Mouse (Mus musculus) ovary, adult 18-20 months (tissue): Measurements from ENCODE around the gene Bak1.

ENCODE experiments used
- DNase-seq: peaks from one replicate; pipeline ENCODE4 v3.0.0; 2022; ENCODE audit warnings: low spot score, mixed read lengths

The Bak1 gene

DNA sequence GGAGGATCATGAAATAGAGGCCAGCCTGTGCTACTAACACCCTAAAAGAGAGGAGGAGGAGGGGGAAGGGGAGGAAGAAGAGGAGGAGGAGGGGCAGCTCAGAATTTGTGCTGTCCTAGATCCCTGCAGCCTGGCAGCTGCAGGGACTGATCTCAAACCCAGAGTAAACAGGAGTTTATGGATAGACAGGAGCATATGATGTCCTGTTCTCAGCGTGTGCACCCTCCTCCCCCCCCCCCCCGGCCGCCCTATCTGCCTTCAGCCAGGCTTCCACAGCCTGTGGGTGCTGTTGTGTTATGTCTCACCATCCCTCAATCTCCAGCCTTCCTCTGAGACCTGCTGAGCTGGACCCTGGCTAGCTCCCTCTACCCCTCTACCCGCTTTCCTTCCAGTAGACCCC lies at the start of gene Bak1:
Bak1 (minus strand) TSS at position 101 of the 400 bp plus-strand sequence.
- no peak for DNase-seq

DNA sequence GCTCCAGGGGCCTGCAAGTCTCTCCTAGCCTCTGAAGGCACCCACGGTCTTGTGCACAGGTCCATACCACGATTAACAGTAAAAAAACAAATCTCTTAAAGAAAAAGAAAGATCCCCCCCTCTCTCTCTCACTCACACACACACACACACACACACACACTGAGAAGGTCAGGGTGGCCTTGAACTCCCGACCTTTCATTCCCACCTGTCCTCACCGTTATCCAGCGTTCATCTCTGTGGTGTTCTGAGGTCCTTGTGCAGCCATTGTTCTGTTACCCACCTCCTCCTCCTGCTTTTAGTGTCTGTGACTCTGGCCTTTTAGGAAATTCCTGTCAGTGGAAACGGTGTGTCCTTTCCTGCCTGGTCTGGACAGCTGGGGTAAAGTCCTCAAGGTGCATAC lies 49.7 kb upstream of the Bak1 start:
- no peak for DNase-seq

DNA sequence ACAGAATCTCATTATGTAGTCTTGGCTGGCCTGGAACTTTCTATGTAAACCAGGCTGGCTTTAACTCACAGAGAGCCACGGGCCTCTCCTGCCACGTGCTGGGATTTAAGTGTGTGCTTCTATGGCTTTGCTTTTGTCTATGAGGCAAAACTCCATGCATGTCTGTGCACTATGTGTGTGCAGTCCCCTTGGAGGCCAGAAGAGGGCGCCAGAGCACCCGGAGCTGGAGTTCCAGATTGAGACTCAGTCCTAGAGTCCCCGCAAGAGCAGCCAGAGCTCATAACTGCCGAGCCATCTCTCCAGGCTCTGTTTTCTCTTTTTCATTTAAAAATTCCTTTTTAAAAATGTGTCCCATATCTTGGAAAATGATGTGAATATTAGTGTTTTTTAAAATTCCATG lies 49.1 kb upstream of the Bak1 start:
- DNase-seq: no peak

GRCm38 (mm10) chr17:27077133-27077532 lies 48.3 kb upstream of the Bak1 start:
- DNase-seq: no peak

DNA sequence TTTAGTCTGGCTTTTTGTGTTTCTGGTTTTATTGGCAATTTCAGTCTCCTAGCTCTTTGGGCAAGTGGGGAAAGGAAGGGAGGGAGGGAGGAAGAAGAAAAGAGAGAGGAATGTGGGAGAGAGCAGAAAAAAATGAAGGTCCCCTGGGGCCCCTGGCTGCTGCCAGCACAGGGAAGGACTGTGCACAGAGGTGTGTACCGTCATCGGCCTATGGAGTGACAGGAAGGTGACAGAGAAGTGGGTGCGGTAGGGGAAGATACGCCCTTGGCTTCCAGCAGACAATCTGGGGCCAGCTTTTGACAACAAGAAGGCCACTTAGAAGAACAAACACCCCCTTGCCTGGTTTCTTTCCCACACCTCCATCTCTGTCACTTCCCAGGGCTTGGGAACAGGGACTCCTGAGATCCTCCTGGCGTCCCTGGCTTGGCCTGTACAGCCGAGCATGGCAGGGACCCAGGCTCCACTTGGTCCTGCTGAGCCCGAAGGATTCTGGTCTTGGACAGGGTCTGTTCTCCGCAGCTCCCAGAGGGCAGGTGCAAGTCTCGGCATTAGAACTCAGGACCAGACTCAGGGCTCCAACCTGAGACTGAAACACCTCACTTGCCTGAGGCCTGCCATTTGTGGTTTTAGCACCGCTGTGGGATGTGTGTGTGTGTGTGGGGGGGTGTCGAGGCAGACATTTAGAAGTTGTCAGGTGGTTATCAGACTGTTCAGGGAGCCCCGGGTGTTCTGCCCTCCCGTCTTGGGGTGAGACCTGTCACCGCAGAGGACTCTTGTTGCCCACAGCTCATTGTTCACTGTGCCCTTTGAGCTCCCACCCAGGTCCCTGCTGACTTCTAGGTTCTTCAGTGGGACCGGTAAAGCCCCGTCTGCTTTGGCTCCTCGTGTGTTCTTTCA lies 46.3 kb upstream of the Bak1 start:
- no peak for DNase-seq

GRCm38 (mm10) chr17:27074236-27074635 lies 45.4 kb upstream of the Bak1 start:
- no peak for DNase-seq

DNA sequence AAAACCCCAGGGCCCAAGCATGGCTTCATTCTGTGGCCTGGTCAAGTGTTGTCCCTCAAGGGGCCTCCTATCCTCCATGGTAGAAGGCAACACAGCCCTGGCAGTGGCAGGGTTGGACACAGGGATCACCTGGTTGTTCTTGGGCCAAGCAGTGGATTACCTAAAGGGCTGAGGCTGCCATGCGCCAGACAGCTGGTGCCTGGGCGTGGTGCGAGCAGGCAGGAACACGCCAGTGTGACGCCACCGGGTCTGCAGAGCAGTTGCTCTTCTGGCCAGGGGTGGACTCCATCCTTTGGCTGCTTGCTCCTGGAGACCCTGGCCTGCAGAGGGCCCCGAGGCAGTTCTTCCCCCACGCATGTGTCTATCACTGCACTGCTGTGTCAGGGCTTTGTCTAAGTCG lies 45.0 kb upstream of the Bak1 start:
- DNase-seq: no peak

GRCm38 (mm10) chr17:27073126-27073525 lies 44.3 kb upstream of the Bak1 start:
- no peak for DNase-seq

- DNase-seq: no peak
Observed at GRCm38 (mm10) chr17:27072363-27072762, 43.6 kb upstream of the Bak1 start.

- DNase-seq: no peak
Observed at GRCm38 (mm10) chr17:27071630-27072029, 42.8 kb upstream of the Bak1 start.

DNA sequence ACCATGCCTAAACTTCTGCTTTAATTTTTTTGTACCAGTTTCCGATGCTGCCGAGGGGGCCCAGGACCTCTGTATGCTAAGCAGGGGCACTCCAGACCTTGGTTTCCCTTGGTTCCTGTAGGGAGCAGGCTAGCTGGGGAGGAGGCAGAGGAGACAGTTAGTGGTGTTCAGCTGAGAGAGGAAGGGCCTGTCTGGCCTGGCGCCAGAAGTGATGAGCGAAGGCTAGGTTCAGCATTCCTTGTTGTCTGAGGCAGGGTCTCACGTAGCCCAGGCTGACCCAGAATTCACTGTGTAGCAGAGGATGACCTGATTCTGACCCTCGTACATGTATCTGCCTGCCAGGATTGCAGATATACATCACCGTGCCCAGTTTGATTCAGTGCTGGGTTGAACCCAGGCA lies 42.1 kb upstream of the Bak1 start:
- DNase-seq: no peak

GRCm38 (mm10) chr17:27069071-27069470 lies 40.3 kb upstream of the Bak1 start:
- no peak for DNase-seq

DNA sequence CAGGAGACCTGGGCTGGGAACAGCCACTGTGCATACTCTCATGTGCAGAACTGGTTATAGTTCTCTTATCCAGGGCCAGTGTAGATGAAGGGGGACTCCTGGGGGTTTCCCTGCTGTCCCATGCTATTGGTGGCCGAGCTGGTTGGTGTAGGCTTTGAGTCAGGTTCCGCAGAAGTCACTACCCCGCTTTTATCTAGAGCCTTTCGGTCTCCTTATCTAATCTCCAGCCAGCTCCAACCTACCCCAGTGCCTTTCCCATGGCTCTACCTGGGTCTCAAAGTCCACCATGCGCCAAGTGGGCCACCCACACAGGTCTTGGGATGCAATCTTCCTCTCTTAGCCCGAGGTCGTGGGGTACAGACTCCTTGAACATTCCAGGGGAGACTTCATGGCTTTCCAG lies 37.3 kb upstream of the Bak1 start:
- DNase-seq: no peak

DNA sequence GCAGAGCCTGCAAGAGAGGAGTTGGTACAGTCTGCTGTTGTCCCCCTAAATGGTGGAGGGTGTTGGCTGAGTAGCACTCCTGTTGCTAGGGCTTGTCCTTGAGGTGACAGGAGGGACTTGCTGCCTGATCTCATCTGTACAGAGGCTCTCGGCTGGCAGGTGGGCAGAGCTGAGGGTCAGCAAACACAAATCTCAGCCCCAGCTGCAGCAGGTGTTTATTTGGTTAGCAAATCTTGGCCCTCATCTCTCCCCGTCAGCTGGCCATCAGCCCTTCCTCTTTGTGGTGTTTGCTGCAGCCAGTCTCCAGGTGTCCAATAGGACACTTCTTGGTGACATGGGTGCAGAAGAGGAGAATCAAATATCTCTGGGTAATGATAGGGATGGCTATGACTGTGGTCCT lies 35.4 kb upstream of the Bak1 start:
- no peak for DNase-seq

- no peak for DNase-seq
Observed at GRCm38 (mm10) chr17:27063717-27064116, 34.9 kb upstream of the Bak1 start.

- DNase-seq: no peak
Observed at GRCm38 (mm10) chr17:27062684-27063083, 33.9 kb upstream of the Bak1 start.

DNA sequence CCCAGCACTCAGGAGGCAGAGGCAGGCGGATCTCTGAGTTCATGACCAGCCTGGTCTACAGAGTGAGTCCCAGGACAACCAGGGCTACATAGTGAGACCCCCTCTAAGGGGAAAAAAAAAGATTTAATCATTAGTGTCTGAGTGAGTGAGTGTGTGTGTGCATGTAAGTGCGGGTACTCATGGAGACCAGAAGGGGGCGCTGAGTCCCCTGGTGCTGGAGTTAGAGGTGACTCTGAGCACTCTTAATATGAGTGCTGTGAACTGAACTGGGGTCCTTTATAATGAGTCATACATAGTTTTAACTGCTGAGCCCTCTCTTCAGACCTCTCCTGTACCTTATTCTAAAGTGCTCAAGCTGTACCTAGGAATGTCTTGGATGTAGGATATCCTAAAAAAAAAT lies 32.9 kb upstream of the Bak1 start:
- DNase-seq: no peak

GRCm38 (mm10) chr17:27060698-27061097 lies 31.9 kb upstream of the Bak1 start:
- no peak for DNase-seq

DNA sequence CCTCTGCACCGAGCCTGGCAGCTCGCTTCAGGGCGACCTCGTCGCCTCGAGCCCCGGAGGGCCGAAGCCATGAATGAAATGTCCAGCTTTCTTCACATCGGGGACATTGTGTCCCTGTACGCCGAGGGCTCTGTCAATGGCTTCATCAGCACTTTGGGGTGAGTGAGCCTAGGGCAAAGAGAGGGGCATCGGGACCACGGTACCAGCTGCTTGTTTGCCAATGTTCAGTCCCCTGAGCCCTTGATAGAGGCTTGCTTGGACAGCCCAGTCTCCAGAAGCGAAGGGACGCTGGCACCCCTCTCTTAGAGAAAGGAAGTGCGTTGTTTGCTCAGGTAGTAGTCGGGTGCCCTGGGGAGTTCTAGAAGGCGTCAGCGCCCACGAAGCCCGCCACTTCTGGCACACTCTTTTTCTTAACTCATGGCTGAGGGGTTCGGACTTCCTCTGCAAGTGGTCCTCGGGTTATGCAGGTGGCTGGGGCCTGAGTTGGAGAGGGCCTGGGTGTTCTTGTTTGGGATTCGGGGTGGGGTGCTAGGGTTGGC lies 28.8 kb upstream of the Bak1 start:
- no peak for DNase-seq

DNA sequence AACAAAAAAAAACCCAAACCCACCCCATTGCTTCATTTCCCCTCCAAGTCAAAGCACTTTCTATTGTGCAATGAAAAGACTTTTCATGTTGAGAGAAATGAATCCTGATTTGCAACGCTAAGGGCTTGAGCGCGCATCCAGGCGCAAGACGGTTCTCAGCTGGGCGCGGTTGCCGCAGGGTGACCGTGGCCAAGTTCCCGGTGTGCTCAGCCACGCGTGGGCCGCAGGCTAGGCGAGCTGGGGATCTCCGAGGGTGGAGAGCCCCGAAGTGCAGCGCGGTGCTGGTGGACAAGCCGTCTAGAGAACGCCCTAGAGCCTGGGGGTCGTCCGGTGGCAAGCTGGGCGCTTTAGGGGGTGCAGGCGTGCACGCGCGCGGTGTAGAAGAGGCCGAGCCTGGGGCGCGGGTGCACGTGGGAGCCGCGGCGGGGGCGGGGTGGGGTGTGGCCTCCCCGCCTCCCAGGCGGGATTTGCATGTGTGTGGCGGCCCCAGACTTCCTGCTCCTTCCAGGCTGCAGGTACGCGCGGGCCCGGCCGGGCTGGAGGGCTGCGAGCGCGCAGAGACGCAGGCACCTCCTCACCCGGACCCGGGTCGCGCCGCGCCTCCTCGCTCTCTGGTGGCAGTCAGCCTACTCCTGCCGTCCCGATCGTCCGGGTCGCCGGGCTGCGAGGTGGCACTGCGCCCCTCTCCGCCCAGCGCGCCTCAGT lies 28.2 kb upstream of the Bak1 start, which contains the start of gene Itpr3:
Itpr3 (plus strand) TSS at position 493 of the 705 bp plus-strand sequence.
- DNase-seq: peak; percentile 69

DNA sequence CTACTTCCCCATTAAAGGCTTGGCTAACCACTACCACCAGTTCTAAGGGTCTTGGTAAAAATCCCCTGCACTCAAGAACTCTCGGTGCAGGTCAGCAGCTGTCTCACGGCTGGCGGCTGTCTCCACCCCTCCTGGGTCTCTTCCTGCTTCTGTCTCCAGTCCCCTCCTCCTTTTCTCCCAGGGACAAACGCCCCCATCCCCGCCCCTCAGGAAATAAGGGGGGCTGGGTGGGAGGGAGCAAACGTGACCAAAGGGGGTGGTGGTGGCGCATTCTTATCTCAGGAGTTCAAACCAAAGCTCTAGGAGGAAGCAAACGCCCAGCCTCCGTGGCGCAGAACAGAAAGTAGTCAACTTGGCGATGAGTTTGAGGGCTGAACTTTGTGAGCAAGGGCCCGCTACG lies 27.4 kb upstream of the Bak1 start:
- DNase-seq: peak; percentile 61

DNA sequence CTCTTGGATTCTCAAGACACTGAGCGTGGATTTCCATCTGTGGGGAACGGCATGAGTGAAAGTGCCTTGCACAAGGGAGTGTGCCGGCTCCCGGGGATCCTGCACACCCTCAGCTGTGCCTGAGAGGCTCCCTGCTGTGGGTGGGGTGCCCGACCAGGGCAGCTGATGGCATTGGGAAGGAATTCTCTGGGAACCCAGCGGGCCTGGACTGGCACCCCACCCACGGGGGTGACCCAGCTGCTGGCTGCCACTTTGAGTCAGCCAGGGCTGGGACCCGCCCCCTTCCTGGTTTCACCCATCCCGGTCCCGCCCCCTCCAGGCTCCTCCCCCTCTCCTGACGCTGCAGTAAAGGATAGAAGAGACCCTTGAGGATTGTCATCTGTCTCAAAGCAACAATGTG lies 22.7 kb upstream of the Bak1 start:
- no peak for DNase-seq

- DNase-seq: no peak
Observed at GRCm38 (mm10) chr17:27050853-27051252, 22.0 kb upstream of the Bak1 start.
